8 mouse cellular contexts compared by ENCODE assay signal in the genomic region with DNA sequence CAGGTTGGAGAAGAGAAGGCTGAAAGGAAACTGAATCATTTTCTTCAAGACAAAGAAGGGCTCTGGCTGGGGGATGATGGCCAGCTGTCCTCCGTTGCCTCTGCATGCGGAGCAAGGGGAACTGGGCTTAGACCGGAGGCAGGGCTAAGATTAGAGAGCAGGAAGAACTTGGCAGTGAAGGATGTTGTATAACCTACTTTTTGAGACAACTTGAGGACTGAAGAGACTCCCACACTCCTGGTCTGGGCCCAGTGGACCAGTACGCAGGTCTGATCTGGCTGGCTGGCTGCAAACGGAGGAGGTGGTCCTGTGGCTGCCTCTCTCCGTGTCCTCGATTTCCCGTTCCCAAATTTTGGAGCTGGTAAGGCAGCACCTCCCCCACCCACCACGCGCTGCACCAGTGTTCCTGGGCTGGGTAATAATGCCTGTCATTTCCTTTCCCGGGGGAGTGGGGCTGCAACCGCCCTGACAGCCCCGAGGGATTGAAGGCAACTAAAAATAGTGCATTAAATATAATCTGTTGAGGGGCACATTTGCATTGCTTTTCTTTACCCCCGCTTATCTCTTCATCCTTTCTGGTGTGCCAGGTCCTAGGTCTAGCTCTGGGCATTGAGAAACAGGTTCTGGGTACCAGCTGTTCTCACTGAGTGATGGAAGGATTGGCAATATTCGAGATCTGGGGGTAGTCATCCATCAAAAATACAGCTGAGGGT. TPM values are rescaled to one million over a fixed set of nuclear protein-coding genes. Genes with fewer than 3 reads are reported as not detected.
DNase-seq lines count a peak whose midpoint lies in the region; ATAC-seq and TF ChIP-seq lines count a peak whose summit lies in the region.

No protein-coding gene starts in this region.

- no peak for TF ChIP-seq EP300 in lung, postnatal 0 days (IDR thresholded peaks at IDR 0.05)

- WGBS in neural tube, embryonic 12.5 days: 37% methylated on average over 15 of the region's 15 CpGs
- WGBS in heart, embryonic 11.5 days (ENCODE audit: insufficient replicate concordance): 25% methylated on average over 15 of the region's 15 CpGs
- 8% methylated on average over 15 of the region's 15 CpGs for WGBS in kidney, embryonic 16.5 days
- WGBS in lung, postnatal 0 days: 28% methylated on average over 15 of the region's 15 CpGs

- 0 out of 2 replicates have a peak, but pooled peaks cover 3% of the 10 kb centered on the region for H3K4me1 ChIP-seq in neural tube, embryonic 12.5 days
- peaks cover 22% of the 10 kb centered on the region for H3K4me1 ChIP-seq in heart, embryonic 11.5 days (ENCODE audit: control insufficient read depth, insufficient read depth, low read length)
- peaks cover 24% of the 10 kb centered on the region for H3K4me1 ChIP-seq in kidney, embryonic 16.5 days (ENCODE audit: insufficient read depth, low read length)
- H3K4me1 ChIP-seq in lung, postnatal 0 days (ENCODE audit: insufficient read depth, low read depth, low read length): peaks cover 7% of the 10 kb centered on the region; the same call in 1 of the 2 replicates

- no peaks in the 10 kb centered on the region for H3K36me3 ChIP-seq in neural tube, embryonic 12.5 days
- no peaks in the 10 kb centered on the region for H3K36me3 ChIP-seq in heart, embryonic 11.5 days (ENCODE audit: control insufficient read depth, insufficient read depth, low read length)
- no peaks in the 10 kb centered on the region for H3K36me3 ChIP-seq in kidney, embryonic 16.5 days (ENCODE audit: insufficient read depth, low read length)
- no peaks in the 10 kb centered on the region for H3K36me3 ChIP-seq in lung, postnatal 0 days (ENCODE audit: insufficient read depth, low read length)

- H3K4me2 ChIP-seq in neural tube, embryonic 12.5 days (replicated peaks): peak overlapping the region; percentile 32; the same call in 1 of the 2 replicates
- peak overlapping the region; percentile 48 for H3K4me2 ChIP-seq in heart, embryonic 11.5 days
- peak overlapping the region; percentile 48 for H3K4me2 ChIP-seq in kidney, embryonic 16.5 days (replicated peaks; ENCODE audit: low read depth, low read length)
- peak overlapping the region; percentile 33 for H3K4me2 ChIP-seq in lung, postnatal 0 days (replicated peaks; ENCODE audit: low read depth, low read length)

- no peaks in the 10 kb centered on the region for H3K27me3 ChIP-seq in neural tube, embryonic 12.5 days (replicated peaks)
- no peaks in the 10 kb centered on the region; the same call in 1 of the 2 replicates for H3K27me3 ChIP-seq in heart, embryonic 11.5 days (ENCODE audit: control insufficient read depth, insufficient read depth, low read length)
- 0 out of 2 replicates have a peak, but pooled peaks cover 3% of the 10 kb centered on the region for H3K27me3 ChIP-seq in kidney, embryonic 16.5 days (ENCODE audit: insufficient read depth, low read length)
- H3K27me3 ChIP-seq in lung, postnatal 0 days (replicated peaks; ENCODE audit: insufficient read depth, low read length): no peaks in the 10 kb centered on the region

- no peaks in the 10 kb centered on the region for H3K9me3 ChIP-seq in neural tube, embryonic 12.5 days
- no peaks in the 10 kb centered on the region for H3K9me3 ChIP-seq in heart, embryonic 11.5 days (replicated peaks; ENCODE audit: control insufficient read depth, low read length)
- H3K9me3 ChIP-seq in kidney, embryonic 16.5 days (ENCODE audit: low read length): no peaks in the 10 kb centered on the region
- no peaks in the 10 kb centered on the region for H3K9me3 ChIP-seq in lung, postnatal 0 days (ENCODE audit: low read length)

- no peak for DNase-seq in neural tube, embryonic 10.5 days (ENCODE audit: extremely low spot score, low spot score)
- DNase-seq in lung, postnatal 0 days (ENCODE audit: low spot score): no peak
- no peak for DNase-seq in cerebellum, adult 18-20 months
- no peak for DNase-seq in cerebellum, adult 9-10 months
- no peak for DNase-seq in layer of hippocampus, postnatal 25 days (ENCODE audit: extremely low spot score in 1 of 2, low spot score in 1 of 2)

- no peak overlapping the region for H3K4me3 ChIP-seq in neural tube, embryonic 12.5 days
- H3K4me3 ChIP-seq in heart, embryonic 11.5 days (ENCODE audit: low read depth, low read length): no peak overlapping the region
- peak overlapping the region; percentile 24 for H3K4me3 ChIP-seq in kidney, embryonic 16.5 days (ENCODE audit: low read length)
- H3K4me3 ChIP-seq in lung, postnatal 0 days (ENCODE audit: low read depth, low read length): no peak overlapping the region

- ATAC-seq in neural tube, embryonic 12.5 days (ENCODE audit: low FRiP score, low read depth): no peak
- ATAC-seq in heart, embryonic 11.5 days (replicated peaks; ENCODE audit: insufficient number of reproducible peaks, low FRiP score, low TSS enrichment): no peak
- peak; percentile 74 for ATAC-seq in kidney, embryonic 16.5 days (ENCODE audit: low FRiP score, low TSS enrichment)
- peak; percentile 57 for ATAC-seq in lung, postnatal 0 days

- no peak overlapping the region for H3K27ac ChIP-seq in neural tube, embryonic 12.5 days
- no peak overlapping the region for H3K27ac ChIP-seq in heart, embryonic 11.5 days (ENCODE audit: low read depth, low read length)
- H3K27ac ChIP-seq in kidney, embryonic 16.5 days (ENCODE audit: low read length): peak overlapping the region; percentile 25; the same call in 1 of the 2 replicates
- H3K27ac ChIP-seq in lung, postnatal 0 days (ENCODE audit: low read length): peak overlapping the region; percentile 12; the same call in 1 of the 2 replicates

- TF ChIP-seq CTCF in lung, postnatal 0 days (IDR thresholded peaks at IDR 0.05): no peak

- no peak overlapping the region for H3K9ac ChIP-seq in neural tube, embryonic 12.5 days
- peak overlapping the region; percentile 43; the same call in 1 of the 2 replicates for H3K9ac ChIP-seq in heart, embryonic 11.5 days (ENCODE audit: low read depth, low read length)
- H3K9ac ChIP-seq in kidney, embryonic 16.5 days (replicated peaks; ENCODE audit: low read length): peak overlapping the region; percentile 52
- H3K9ac ChIP-seq in lung, postnatal 0 days (replicated peaks; ENCODE audit: low read depth): no peak overlapping the region

RNA-seq across cellular contexts. Expression of a gene that starts 12.6 kb away (rescaled TPM):
- polyA plus RNA-seq in neural tube, embryonic 12.5 days (2016; fragmentation: Nextera tagmentation; extraction: Ambion mirVana): 8.8 and 10.5 TPM in 2 replicates
- 7.8 and 10.6 TPM in 2 replicates for polyA plus RNA-seq in heart, embryonic 11.5 days (2014; fragmentation: Nextera tagmentation; extraction: Ambion mirVana)
- polyA plus RNA-seq in kidney, embryonic 16.5 days (2015; fragmentation: Nextera tagmentation; extraction: Ambion mirVana): 13.2 and 13.6 TPM in 2 replicates
- polyA plus RNA-seq in lung, postnatal 0 days (2015; fragmentation: Nextera tagmentation; extraction: Ambion mirVana): 7.7 and 9.9 TPM in 2 replicates
- total RNA-seq in layer of hippocampus, postnatal 25 days (2021): 10 to 100 TPM; 11.7 to 12.3 TPM

RNA-seq across cellular contexts. Expression of a gene that starts 15.3 kb away (rescaled TPM):
- 7.0 and 10.3 TPM in 2 replicates for polyA plus RNA-seq in neural tube, embryonic 12.5 days (2016; fragmentation: Nextera tagmentation; extraction: Ambion mirVana)
- polyA plus RNA-seq in heart, embryonic 11.5 days (2014; fragmentation: Nextera tagmentation; extraction: Ambion mirVana): 4.8 and 5.2 TPM in 2 replicates
- 2.1 and 2.6 TPM in 2 replicates for polyA plus RNA-seq in kidney, embryonic 16.5 days (2015; fragmentation: Nextera tagmentation; extraction: Ambion mirVana)
- polyA plus RNA-seq in lung, postnatal 0 days (2015; fragmentation: Nextera tagmentation; extraction: Ambion mirVana): 4.0 and 4.2 TPM in 2 replicates
- total RNA-seq in layer of hippocampus, postnatal 25 days (2021): 1,000 to 10,000 TPM; 1,702 to 1,721 TPM

RNA-seq across cellular contexts. Expression of a gene that starts 29.0 kb away (rescaled TPM):
- 0.58 and 1.3 TPM in 2 replicates for polyA plus RNA-seq in neural tube, embryonic 12.5 days (2016; fragmentation: Nextera tagmentation; extraction: Ambion mirVana)
- polyA plus RNA-seq in heart, embryonic 11.5 days (2014; fragmentation: Nextera tagmentation; extraction: Ambion mirVana): 1.5 and 1.6 TPM in 2 replicates
- 2.4 and 2.8 TPM in 2 replicates for polyA plus RNA-seq in kidney, embryonic 16.5 days (2015; fragmentation: Nextera tagmentation; extraction: Ambion mirVana)
- polyA plus RNA-seq in lung, postnatal 0 days (2015; fragmentation: Nextera tagmentation; extraction: Ambion mirVana): 85.6 and 94.9 TPM in 2 replicates
- 1 to 10 TPM; 2.8 to 4.4 TPM for total RNA-seq in layer of hippocampus, postnatal 25 days (2021)

RNA-seq across cellular contexts. Expression of a gene that starts 40.2 kb away (rescaled TPM):
- polyA plus RNA-seq in neural tube, embryonic 12.5 days (2016; fragmentation: Nextera tagmentation; extraction: Ambion mirVana): 37.7 and 38.2 TPM in 2 replicates
- polyA plus RNA-seq in heart, embryonic 11.5 days (2014; fragmentation: Nextera tagmentation; extraction: Ambion mirVana): 45.4 and 59.6 TPM in 2 replicates
- 87.0 and 96.5 TPM in 2 replicates for polyA plus RNA-seq in kidney, embryonic 16.5 days (2015; fragmentation: Nextera tagmentation; extraction: Ambion mirVana)
- polyA plus RNA-seq in lung, postnatal 0 days (2015; fragmentation: Nextera tagmentation; extraction: Ambion mirVana): 256 and 260 TPM in 2 replicates
- total RNA-seq in layer of hippocampus, postnatal 25 days (2021): 10 to 100 TPM; 17.2 to 17.8 TPM

RNA-seq across cellular contexts. Expression of a gene that starts 45.5 kb away (rescaled TPM):
- polyA plus RNA-seq in neural tube, embryonic 12.5 days (2016; fragmentation: Nextera tagmentation; extraction: Ambion mirVana): 14.0 and 17.0 TPM in 2 replicates
- polyA plus RNA-seq in heart, embryonic 11.5 days (2014; fragmentation: Nextera tagmentation; extraction: Ambion mirVana): 5.7 and 10.0 TPM in 2 replicates
- 6.1 and 6.6 TPM in 2 replicates for polyA plus RNA-seq in kidney, embryonic 16.5 days (2015; fragmentation: Nextera tagmentation; extraction: Ambion mirVana)
- 19.2 and 21.6 TPM in 2 replicates for polyA plus RNA-seq in lung, postnatal 0 days (2015; fragmentation: Nextera tagmentation; extraction: Ambion mirVana)
- total RNA-seq in layer of hippocampus, postnatal 25 days (2021): 1 to 10 TPM; 2.3 to 2.8 TPM

Comparison
In these comparisons a context has a peak if more than half of its experiments do, and no peak if none do; other contexts are left out.
1. ATAC-seq: peak in kidney, embryonic 16.5 days (single experiment) and lung, postnatal 0 days (single experiment); none in neural tube, embryonic 12.5 days (single experiment) and heart, embryonic 11.5 days (single experiment).
2. H3K27ac ChIP-seq: peak in kidney, embryonic 16.5 days (single experiment) and lung, postnatal 0 days (single experiment); none in neural tube, embryonic 12.5 days (single experiment) and heart, embryonic 11.5 days (single experiment).
3. H3K9ac ChIP-seq: peak in heart, embryonic 11.5 days (single experiment) and kidney, embryonic 16.5 days (single experiment); none in neural tube, embryonic 12.5 days (single experiment) and lung, postnatal 0 days (single experiment).
4. RNA of a gene that starts 29.0 kb away (polyA plus RNA-seq): 85.6 to 94.9 TPM in lung, postnatal 0 days; 2.4 to 2.8 TPM in kidney, embryonic 16.5 days, 1.5 to 1.6 TPM in heart, embryonic 11.5 days and 0.58 to 1.3 TPM in neural tube, embryonic 12.5 days; every median in the first group is over 10 times any median in the second.
5. Peak in every context shown above with its lines, with median percentiles within 50 percentile points of each other: H3K4me2 ChIP-seq.